Mouse (Mus musculus) limb, embryonic 11.5 days (tissue): ENCODE measurements around the gene Sh3glb1. TPM values are rescaled to one million over a fixed set of nuclear protein-coding genes. Genes with fewer than 3 reads are reported as not detected.
"Not testable (repeated sequence)": the region's sequence is repeated elsewhere in the genome, so short reads cannot be mapped to it uniquely, and the experiment has no call there.

Experiments used
- ATAC-seq: fragments of 200-750 bp; cut with Nextera tagmentation; 2 replicates; pipeline ENCODE4 v1.8.0; 2017; ENCODE audit warnings: low read depth; ENCODE audit not compliant: insufficient number of reproducible peaks, low FRiP score, low TSS enrichment
- DNase-seq: peaks from one replicate; pipeline ENCODE4 v3.0.0-alpha.2; 2015; ENCODE audit warnings: low spot score
- H3K27ac ChIP-seq: fragments of 300-500 bp; sonication (generic); replicated peaks from 2 replicates; pipeline ENCODE4 v1.5.1; 2014; ENCODE audit warnings: low read depth, mild to moderate bottlenecking, low read length
- H3K27me3 ChIP-seq: fragments of 300-500 bp; sonication (generic); 2 replicates; pipeline ENCODE4 v1.6.1; 2014; ENCODE audit warnings: mild to moderate bottlenecking, low read length, mixed read lengths; ENCODE audit not compliant: control insufficient read depth, insufficient read depth
- H3K36me3 ChIP-seq: fragments of 300-500 bp; sonication (generic); 2 replicates; pipeline ENCODE4 v1.6.1; 2014; ENCODE audit warnings: mild to moderate bottlenecking, low read length, moderate library complexity, mixed read lengths; ENCODE audit not compliant: control insufficient read depth, insufficient read depth
- H3K4me1 ChIP-seq: fragments of 300-500 bp; sonication (generic); 2 replicates; pipeline ENCODE4 v1.6.1; 2014; ENCODE audit warnings: low read length, mixed read lengths; ENCODE audit not compliant: control insufficient read depth, insufficient read depth
- H3K4me2 ChIP-seq: fragments of 300-500 bp; sonication (generic); 2 replicates; pipeline ENCODE4 v1.6.1; 2014; ENCODE audit warnings: low read depth, mild to moderate bottlenecking, moderate library complexity; ENCODE audit not compliant: severe bottlenecking
- H3K4me3 ChIP-seq: fragments of 300-500 bp; sonication (generic); 2 replicates; pipeline ENCODE4 v1.5.1; 2014; ENCODE audit warnings: low read depth, low read length
- H3K9ac ChIP-seq: fragments of 300-500 bp; sonication (generic); 2 replicates; pipeline ENCODE4 v1.6.1; 2014; ENCODE audit warnings: mild to moderate bottlenecking, low read length
- H3K9me3 ChIP-seq: fragments of 300-500 bp; sonication (generic); 2 replicates; pipeline ENCODE4 v1.6.1; 2016; ENCODE audit warnings: low read length; ENCODE audit not compliant: control insufficient read depth
- WGBS: fragments of 180-500 bp; shearing (Covaris S2); extraction: QIAGEN DNeasy Blood & Tissue Kit; methylation state at CpG from one replicate; pipeline ENCODE4 v1.1.7; 2014; 5-methylcytosine and 5-hydroxymethylcytosine counted together
- polyA plus RNA-seq: library from polyadenylated mRNA; unstranded; fragments of >200 nt; fragmentation: Nextera tagmentation; extraction: Ambion mirVana; gene quantifications from 2 replicates; pipeline ENCODE4 v1.2.1, GENCODE M21; 2014

The Sh3glb1 gene
- polyA plus RNA-seq: 88.3 and 92.2 TPM in 2 replicates

DNA sequence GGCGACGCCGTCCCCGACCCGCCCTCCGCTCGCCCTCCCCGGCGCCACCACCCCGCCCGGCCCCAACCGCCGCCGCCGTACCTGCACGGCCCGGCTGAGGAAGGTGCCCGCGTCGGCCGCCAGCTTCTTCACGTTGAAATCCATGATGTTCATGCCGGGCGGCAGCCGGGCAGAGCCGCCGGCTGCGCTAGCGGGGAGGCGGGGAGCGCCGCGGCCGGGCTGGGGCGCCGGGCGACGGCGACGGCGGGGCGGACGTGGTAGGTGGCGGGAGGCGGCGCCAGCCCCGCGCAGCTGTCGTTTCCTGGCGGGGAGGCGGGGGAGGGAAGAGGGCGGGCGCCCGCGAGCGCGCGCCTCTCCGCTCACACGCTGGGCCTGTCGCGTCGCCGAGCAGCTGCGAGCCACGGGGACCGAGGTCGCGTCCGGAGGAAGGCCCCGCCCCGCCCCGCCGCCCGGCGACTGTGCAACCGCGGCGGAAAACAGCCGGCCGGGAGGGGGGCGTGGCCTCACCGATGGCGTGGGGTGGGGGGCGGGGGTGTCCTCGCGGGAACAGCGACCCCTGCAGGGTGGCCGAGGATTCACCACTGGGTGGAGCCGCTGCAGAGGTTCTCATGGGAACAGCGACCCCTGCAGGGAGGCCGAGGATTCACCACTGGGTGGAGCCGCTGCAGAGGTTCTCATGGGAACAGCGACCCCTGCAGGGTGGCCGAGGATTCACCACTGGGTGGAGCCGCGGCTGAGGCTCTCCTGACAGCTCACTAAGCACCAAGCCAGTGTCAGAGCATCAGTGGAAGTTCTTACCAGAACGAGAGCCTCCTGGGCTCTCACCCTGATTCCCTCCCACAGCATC, at the start of gene Sh3glb1:
TSS of gene Sh3glb1 (minus strand) at position 435 of the 847 bp plus-strand sequence.
- no peaks in the 10 kb centered on the region for H3K27me3 ChIP-seq
- peak; percentile 86 for ATAC-seq
- peak within 1 kb of the TSS; percentile 98 for H3K27ac ChIP-seq
- peak; percentile 97 for DNase-seq
- peak within 1 kb of the TSS; percentile 80 for H3K4me3 ChIP-seq
- H3K4me1 ChIP-seq: peaks cover 18% of the 10 kb centered on the region
- no peaks in the 10 kb centered on the region for H3K9me3 ChIP-seq
- peak within 1 kb of the TSS; percentile 73 for H3K4me2 ChIP-seq
- H3K36me3 ChIP-seq: no peaks in the 10 kb centered on the region
- H3K9ac ChIP-seq: peak within 1 kb of the TSS; percentile 84
- WGBS: under 1% methylated on average over 63 of the region's 98 CpGs

DNA sequence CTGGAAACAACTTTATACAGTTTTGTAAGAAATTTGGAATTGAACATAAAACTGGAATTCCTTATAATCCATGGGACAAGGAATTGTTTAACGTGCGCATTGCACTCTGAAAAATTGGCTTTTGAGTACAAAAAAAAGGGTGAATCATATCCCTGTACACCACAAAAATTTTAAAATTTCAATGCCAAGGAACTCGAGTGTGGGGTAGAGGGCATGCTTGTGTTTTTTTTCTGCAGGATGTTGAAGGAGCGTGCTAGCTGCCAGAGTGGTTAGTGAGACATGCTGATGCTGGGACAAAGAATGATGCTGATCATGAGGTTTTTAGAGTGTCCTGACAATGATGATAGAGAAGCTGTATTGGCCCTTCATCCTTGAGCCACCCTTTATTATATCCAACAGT, 45.0 kb upstream of the Sh3glb1 start:
- Histone ChIP-seq H3K4me2 (no peak overlapping the region), H3K27ac (no peak overlapping the region), H3K9me3 (no peaks in the 10 kb centered on the region), H3K4me3 (no peak overlapping the region), H3K36me3 (no peaks in the 10 kb centered on the region), H3K27me3 (no peaks in the 10 kb centered on the region), H3K4me1 (no peaks in the 10 kb centered on the region), H3K9ac (no peak overlapping the region)
- DNase-seq (no peak), ATAC-seq (no peak)
- 91% methylated on average over 4 of the region's 4 CpGs for WGBS

DNA sequence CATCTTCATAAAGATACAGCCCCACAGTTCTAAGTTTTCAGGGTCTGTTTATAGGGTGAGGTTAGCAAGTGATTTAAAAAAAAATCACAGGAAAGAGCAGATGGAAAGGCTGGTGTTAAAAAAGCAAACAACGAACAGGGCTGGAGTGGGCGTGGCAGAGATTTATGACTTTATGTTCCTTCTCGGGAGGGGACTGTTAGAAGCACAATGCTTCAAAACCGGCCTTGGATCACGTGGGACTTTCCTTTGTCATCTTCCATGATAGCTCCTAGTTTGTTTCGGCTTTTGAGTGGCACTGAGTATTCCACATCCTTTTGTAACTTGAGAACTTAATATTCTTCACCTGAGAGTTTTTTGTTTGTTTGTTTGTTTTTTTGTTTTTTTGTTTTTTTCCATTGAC, 41.3 kb upstream of the Sh3glb1 start:
- Histone ChIP-seq H3K9ac (no peak overlapping the region), H3K36me3 (no peaks in the 10 kb centered on the region), H3K9me3 (no peaks in the 10 kb centered on the region), H3K4me1 (no peaks in the 10 kb centered on the region), H3K4me2 (no peak overlapping the region), H3K27ac (no peak overlapping the region), H3K27me3 (no peaks in the 10 kb centered on the region), H3K4me3 (no peak overlapping the region)
- ATAC-seq: no peak
- 39% methylated on average over 6 of the region's 6 CpGs for WGBS
- no peak for DNase-seq

DNA sequence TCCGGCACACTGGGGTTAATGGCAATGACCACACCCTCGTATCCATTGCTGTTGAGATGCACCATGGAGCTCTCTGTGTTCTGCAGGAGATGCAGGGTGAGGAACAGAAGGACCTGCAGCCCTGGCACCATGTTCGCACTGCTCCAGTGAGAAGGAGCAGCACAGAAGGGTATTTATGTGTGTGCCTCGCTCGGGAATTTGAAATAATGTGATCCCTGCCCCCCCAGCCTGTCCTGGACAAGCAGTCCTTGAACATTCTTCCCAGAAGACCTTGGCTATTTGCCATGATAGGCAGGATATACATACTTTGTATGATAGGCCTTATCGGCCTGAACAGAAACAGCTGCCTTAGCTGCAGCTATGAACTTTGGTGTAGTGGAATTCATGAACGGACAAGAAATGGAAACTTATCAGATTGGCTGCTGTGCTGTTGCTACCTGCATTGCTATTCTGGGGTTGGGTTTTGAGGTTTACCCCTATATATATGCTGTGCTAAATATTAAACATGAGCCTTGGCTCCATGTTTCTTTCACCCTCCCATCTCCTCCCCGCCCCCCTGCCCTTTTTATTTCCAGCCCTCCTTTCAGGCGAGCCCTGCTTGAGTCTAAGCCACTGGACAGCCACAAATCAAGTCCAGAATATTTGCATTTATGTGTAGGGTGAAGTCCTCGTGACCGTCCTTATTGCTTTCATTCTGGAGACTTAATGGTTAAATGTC, 40.6 kb upstream of the Sh3glb1 start, which contains the start of gene Clca3a1:
TSS of gene Clca3a1 (minus strand) at position 386 of the 718 bp plus-strand sequence.
- Histone ChIP-seq H3K36me3 (no peaks in the 10 kb centered on the region), H3K9ac (no peak within 1 kb of the TSS), H3K9me3 (no peaks in the 10 kb centered on the region), H3K27ac (no peak within 1 kb of the TSS), H3K4me2 (no peak within 1 kb of the TSS), H3K27me3 (no peaks in the 10 kb centered on the region), H3K4me3 (no peak within 1 kb of the TSS), H3K4me1 (no peaks in the 10 kb centered on the region)
- ATAC-seq (no peak), DNase-seq (no peak)
- WGBS: 82% methylated on average over 10 of the region's 11 CpGs

DNA sequence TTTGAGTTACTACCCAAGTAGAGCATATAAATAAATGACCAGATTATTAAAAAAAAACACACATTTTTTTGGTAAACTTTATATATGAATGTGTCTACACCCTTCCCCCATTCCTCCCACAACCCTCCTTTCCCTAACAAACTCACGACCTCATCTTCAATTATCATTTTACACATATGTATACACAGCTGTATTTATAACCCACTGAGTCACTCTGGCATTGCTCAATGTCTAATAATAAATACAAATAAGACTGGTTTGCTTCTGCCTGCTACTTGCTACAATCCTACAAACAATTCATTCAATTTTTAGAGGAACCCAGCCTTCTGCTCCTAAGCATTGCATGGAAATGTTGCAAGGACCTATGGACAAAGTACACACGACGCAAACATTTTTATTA, 39.6 kb upstream of the Sh3glb1 start:
- DNase-seq (no peak), ATAC-seq (no peak)
- Histone ChIP-seq H3K27ac (no peak overlapping the region), H3K27me3 (no peaks in the 10 kb centered on the region), H3K9ac (no peak overlapping the region), H3K4me2 (no peak overlapping the region), H3K4me1 (no peaks in the 10 kb centered on the region), H3K9me3 (no peaks in the 10 kb centered on the region), H3K36me3 (no peaks in the 10 kb centered on the region), H3K4me3 (no peak overlapping the region)
- WGBS: 87% methylated on average over 3 of the region's 3 CpGs

DNA sequence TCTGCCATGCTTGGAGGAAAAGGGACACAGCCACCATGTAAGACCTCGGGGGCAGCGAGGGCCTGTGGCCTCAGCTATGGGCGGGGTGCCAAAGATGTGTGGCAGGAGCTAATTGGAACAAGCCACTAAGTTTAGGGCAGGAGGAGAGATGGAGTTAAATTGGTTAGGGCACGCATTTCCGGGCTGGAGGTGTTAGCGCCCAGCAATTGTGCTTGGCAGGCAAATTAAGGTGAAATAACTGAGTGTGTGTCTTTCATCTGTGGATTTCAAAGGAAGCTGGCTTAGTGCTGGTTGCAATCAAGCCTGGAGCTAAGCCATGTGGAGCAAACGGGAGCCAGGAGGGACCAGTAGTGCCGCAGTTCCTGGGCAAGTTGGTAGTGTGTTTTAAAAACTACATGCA, 36.0 kb upstream of the Sh3glb1 start:
- WGBS: 26% methylated on average over 8 of the region's 8 CpGs
- not testable (repeated sequence) for H3K27me3 ChIP-seq, ATAC-seq, H3K4me3 ChIP-seq, H3K4me2 ChIP-seq, H3K9me3 ChIP-seq, H3K36me3 ChIP-seq, H3K27ac ChIP-seq, H3K4me1 ChIP-seq, H3K9ac ChIP-seq
- peak; percentile 38 for DNase-seq

DNA sequence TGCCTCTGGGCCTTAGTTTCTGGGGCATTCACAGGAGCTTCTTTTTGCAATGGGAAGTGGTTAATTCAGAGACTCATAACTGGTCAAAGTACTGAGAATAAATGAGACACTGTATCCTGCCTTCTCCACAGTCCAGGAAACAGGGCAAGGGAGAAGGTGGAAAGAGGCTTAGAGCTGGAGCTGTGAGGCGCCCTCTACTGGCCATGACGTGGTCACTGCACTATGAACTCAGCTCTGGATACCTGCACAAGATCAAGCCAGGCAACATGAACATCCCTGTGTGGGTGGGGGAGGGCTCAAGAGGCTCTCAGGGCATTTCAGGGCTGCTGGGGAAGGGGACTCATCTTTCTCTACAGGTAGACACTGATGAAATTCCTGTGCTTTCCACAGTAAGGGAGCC, 33.0 kb upstream of the Sh3glb1 start:
- H3K36me3 ChIP-seq: no peaks in the 10 kb centered on the region
- no peaks in the 10 kb centered on the region for H3K9me3 ChIP-seq
- no peaks in the 10 kb centered on the region for H3K4me1 ChIP-seq
- H3K27ac ChIP-seq: no peak overlapping the region
- peak; percentile 26 for DNase-seq
- no peak overlapping the region for H3K4me2 ChIP-seq
- WGBS: 2% methylated on average over 2 of the region's 2 CpGs
- no peak overlapping the region for H3K4me3 ChIP-seq
- no peak for ATAC-seq
- no peak overlapping the region for H3K9ac ChIP-seq
- H3K27me3 ChIP-seq: no peaks in the 10 kb centered on the region

DNA sequence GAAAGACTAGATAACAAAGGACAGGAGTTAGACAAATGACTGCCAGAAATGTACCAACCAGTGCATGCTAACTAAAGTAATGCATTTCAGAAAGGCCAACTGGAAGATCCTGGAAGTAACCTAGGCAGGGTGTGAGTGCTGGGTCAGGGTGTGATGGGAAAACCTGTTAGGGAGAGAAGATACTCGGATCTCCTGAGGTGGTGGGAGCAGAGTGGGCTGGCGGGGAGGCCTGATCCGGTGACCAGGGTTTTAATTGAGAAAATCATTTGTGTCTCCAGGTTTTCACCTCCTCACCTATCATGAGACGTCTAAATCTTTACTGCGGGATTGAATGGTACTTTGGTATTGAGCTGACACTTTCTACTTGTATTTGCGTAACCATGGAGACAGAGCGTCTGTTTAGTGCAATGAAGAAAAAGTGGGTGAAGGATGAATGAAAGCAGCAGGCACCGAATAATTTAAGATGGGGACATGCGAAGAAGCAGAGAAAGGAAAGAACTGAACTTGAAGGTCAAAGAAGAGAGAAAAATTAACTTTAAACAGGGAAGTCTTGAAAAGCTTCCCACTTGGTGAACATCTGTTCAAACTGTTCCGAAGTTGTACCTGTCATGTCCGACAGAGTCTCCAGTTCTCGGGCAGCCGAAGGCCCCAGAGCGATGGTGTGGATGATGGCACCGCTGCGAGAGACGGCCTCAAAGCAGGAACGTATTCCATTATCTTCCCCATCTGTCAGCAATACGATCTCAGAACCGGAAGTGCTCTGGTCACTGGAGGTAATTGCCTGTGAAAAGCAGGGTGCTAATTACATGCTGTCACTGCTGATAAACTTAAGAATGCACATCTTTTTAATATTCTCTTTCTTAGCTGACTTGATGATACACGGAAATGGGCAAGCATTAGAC, 29.2 kb upstream of the Sh3glb1 start:
- not testable (repeated sequence) for ATAC-seq, H3K4me3 ChIP-seq, H3K4me1 ChIP-seq, H3K9me3 ChIP-seq, H3K9ac ChIP-seq, H3K27ac ChIP-seq, H3K36me3 ChIP-seq, DNase-seq, H3K27me3 ChIP-seq, H3K4me2 ChIP-seq
- WGBS: 57% methylated on average over 17 of the region's 21 CpGs
